9 mouse cellular contexts compared by ENCODE assay signal in the genomic region with DNA sequence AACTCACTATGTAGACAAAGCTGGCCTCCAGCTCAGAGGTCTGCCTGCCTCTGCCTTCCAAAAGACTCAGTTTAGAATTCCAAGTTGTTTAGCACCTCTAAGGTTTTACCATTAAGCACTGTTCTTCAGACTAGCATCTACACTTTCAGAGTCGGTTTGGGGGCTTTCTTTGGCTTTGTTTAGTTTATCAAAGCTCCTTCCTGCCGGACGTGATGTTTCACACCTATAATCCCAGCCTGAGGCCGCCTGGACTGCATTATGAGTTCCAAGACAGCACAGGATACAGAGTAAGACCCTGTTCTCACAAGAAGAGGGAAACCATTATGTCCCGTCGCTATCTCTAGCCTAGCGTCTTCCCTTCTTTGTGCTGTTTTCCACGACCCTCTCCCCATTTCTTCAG. TPM values are rescaled to one million over a fixed set of nuclear protein-coding genes. Genes with fewer than 3 reads are reported as not detected.
A peak's percentile ranks its signal among the peaks of the same experiment; 100 is the strongest.
DNase-seq lines count a peak whose midpoint lies in the region; ATAC-seq and TF ChIP-seq lines count a peak whose summit lies in the region.
"Had no signal": no experiment of that assay in that cellular context is flagged by ENCODE, and none has a peak within 500 bp of the region (broad histone marks: within the 10 kb centered on the region; RNA-seq: fewer than 3 reads in every experiment).

No protein-coding gene starts in this region.

- TF ChIP-seq CTCF in liver, adult 2 months (IDR thresholded peaks at IDR 0.05; ENCODE audit: low read depth, low read length): no peak
- no peak for TF ChIP-seq CTCF in intestine, postnatal 0 days (IDR thresholded peaks at IDR 0.05; ENCODE audit: low read depth)

- no peaks in the 10 kb centered on the region for H3K27me3 ChIP-seq in liver, adult 2 months (ENCODE audit: control insufficient read depth, insufficient read depth, low read length)
- H3K27me3 ChIP-seq in embryonic facial prominence, embryonic 15.5 days: no peaks in the 10 kb centered on the region
- no peaks in the 10 kb centered on the region for H3K27me3 ChIP-seq in intestine, postnatal 0 days (replicated peaks; ENCODE audit: control insufficient read depth, insufficient read depth, low read length)
- 0 out of 2 replicates have a peak, but pooled peaks cover 5% of the 10 kb centered on the region for H3K27me3 ChIP-seq in neural tube, embryonic 12.5 days (replicated peaks)

- H3K79me2 ChIP-seq in liver, adult 2 months (ENCODE audit: control insufficient read depth, insufficient read depth, low read length): peaks cover 41% of the 10 kb centered on the region

- WGBS in liver, adult 2 months: 50% methylated on average over 8 of the region's 8 CpGs
- WGBS in embryonic facial prominence, embryonic 15.5 days: 39% methylated on average over 8 of the region's 8 CpGs
- WGBS in intestine, postnatal 0 days: 55% methylated on average over 8 of the region's 8 CpGs
- 55% methylated on average over 8 of the region's 8 CpGs for WGBS in neural tube, embryonic 12.5 days

- H3K36me3 ChIP-seq in liver, adult 2 months (ENCODE audit: control insufficient read depth, insufficient read depth, low read length): no peaks in the 10 kb centered on the region
- no peaks in the 10 kb centered on the region for H3K36me3 ChIP-seq in embryonic facial prominence, embryonic 15.5 days
- H3K36me3 ChIP-seq in intestine, postnatal 0 days (ENCODE audit: control insufficient read depth, insufficient read depth): no peaks in the 10 kb centered on the region
- H3K36me3 ChIP-seq in neural tube, embryonic 12.5 days: no peaks in the 10 kb centered on the region

- no peaks in the 10 kb centered on the region for H3K9me3 ChIP-seq in embryonic facial prominence, embryonic 15.5 days (replicated peaks)
- no peaks in the 10 kb centered on the region for H3K9me3 ChIP-seq in intestine, postnatal 0 days (ENCODE audit: control insufficient read depth)
- H3K9me3 ChIP-seq in neural tube, embryonic 12.5 days: no peaks in the 10 kb centered on the region

- no peak for DNase-seq in liver, adult 2 months (ENCODE audit: extremely low read depth, low read depth, low spot score)
- DNase-seq in liver: no peak
- DNase-seq in embryo, embryonic 10 days (ENCODE audit: low spot score): no peak
- no peak for DNase-seq in cerebellum, postnatal 4 days (ENCODE audit: low spot score in 2 of 2)
- DNase-seq in retina, embryonic 14.5 days (ENCODE audit: low spot score): no peak
- DNase-seq: thymus, postnatal 36 days had no signal

- H3K27ac ChIP-seq in liver, adult 2 months (replicated peaks; ENCODE audit: insufficient read depth, low read depth, low read length): peak overlapping the region; percentile 19; the same call in 1 of the 2 replicates
- H3K27ac ChIP-seq in embryonic facial prominence, embryonic 15.5 days (replicated peaks): no peak overlapping the region
- H3K27ac ChIP-seq in intestine, postnatal 0 days (ENCODE audit: low read depth, low read length): no peak overlapping the region; the same call in 1 of the 2 replicates
- no peak overlapping the region for H3K27ac ChIP-seq in neural tube, embryonic 12.5 days

- peaks cover 51% of the 10 kb centered on the region for H3K4me1 ChIP-seq in liver, adult 2 months (ENCODE audit: control insufficient read depth, insufficient read depth, low read length)
- H3K4me1 ChIP-seq in embryonic facial prominence, embryonic 15.5 days: peaks cover 41% of the 10 kb centered on the region
- H3K4me1 ChIP-seq in intestine, postnatal 0 days (replicated peaks; ENCODE audit: control insufficient read depth, insufficient read depth, low read length): peaks cover 12% of the 10 kb centered on the region
- H3K4me1 ChIP-seq in neural tube, embryonic 12.5 days: peaks cover 49% of the 10 kb centered on the region

- ATAC-seq in embryonic facial prominence, embryonic 15.5 days (ENCODE audit: insufficient number of reproducible peaks, low FRiP score, low TSS enrichment, low read depth): no peak
- no peak for ATAC-seq in intestine, postnatal 0 days
- no peak for ATAC-seq in neural tube, embryonic 12.5 days (ENCODE audit: low FRiP score, low read depth)

- TF ChIP-seq POLR2A in liver, adult 2 months (IDR thresholded peaks at IDR 0.05; ENCODE audit: extremely low read depth, insufficient read depth, low read length): no peak

- H3K9ac ChIP-seq in liver, adult 2 months (ENCODE audit: low read depth, low read length): peak overlapping the region; percentile 22
- H3K9ac ChIP-seq in embryonic facial prominence, embryonic 15.5 days: peak overlapping the region; percentile 74; the same call in 1 of the 2 replicates
- 0 out of 2 replicates have a peak overlapping the region, but pooled peaks have one; percentile 84 for H3K9ac ChIP-seq in intestine, postnatal 0 days (ENCODE audit: low read depth, low read length)
- no peak overlapping the region for H3K9ac ChIP-seq in neural tube, embryonic 12.5 days

- peak overlapping the region; percentile 74 for H3K4me2 ChIP-seq in embryonic facial prominence, embryonic 15.5 days (replicated peaks)
- peak overlapping the region; percentile 82 for H3K4me2 ChIP-seq in intestine, postnatal 0 days (replicated peaks; ENCODE audit: low read depth)
- H3K4me2 ChIP-seq in neural tube, embryonic 12.5 days (replicated peaks): peak overlapping the region; percentile 80

- peak overlapping the region; percentile 16; the same call in 1 of the 2 replicates for H3K4me3 ChIP-seq in liver, adult 2 months (ENCODE audit: insufficient read depth, low read depth, low read length)
- peak overlapping the region; percentile 76 for H3K4me3 ChIP-seq in embryonic facial prominence, embryonic 15.5 days (replicated peaks)
- peak overlapping the region; percentile 85; the same call in 1 of the 2 replicates for H3K4me3 ChIP-seq in intestine, postnatal 0 days (ENCODE audit: low read depth, low read length)
- H3K4me3 ChIP-seq in neural tube, embryonic 12.5 days: peak overlapping the region; percentile 66; the same call in 1 of the 2 replicates

RNA-seq across cellular contexts. Expression of gene Clic4, which starts 2.1 kb away (rescaled TPM):
- total RNA-seq in liver, adult 2 months (2014; rRNA removed): 23.0 and 27.7 TPM in 2 replicates
- 23.4 and 30.8 TPM in 2 replicates for polyA plus RNA-seq in liver, adult 2 months (2012; rRNA removed)
- polyA plus RNA-seq in embryonic facial prominence, embryonic 15.5 days (2015; fragmentation: Nextera tagmentation; extraction: Ambion mirVana): 111 and 113 TPM in 2 replicates
- polyA plus RNA-seq in intestine, postnatal 0 days (2015; fragmentation: Nextera tagmentation; extraction: Ambion mirVana): 66.9 and 67.9 TPM in 2 replicates
- 150 and 151 TPM in 2 replicates for polyA plus RNA-seq in neural tube, embryonic 12.5 days (2016; fragmentation: Nextera tagmentation; extraction: Ambion mirVana)

Comparison
In these comparisons a context has a peak if more than half of its experiments do, and no peak if none do; other contexts are left out.
1. H3K4me3 ChIP-seq: peak in every context shown above with its lines; median percentile 85 in intestine, postnatal 0 days; 76 in embryonic facial prominence, embryonic 15.5 days; 66 in neural tube, embryonic 12.5 days; 16 in liver, adult 2 months.